Mouse (Mus musculus): ENCODE results near the gene Taf12.
"Not testable (repeated sequence)": the region's sequence is repeated elsewhere in the genome, so short reads cannot be mapped to it uniquely, and the experiment has no call there.

The Taf12 gene

GRCm38 (mm10) chr4:132273166-132273565, 1.0 kb upstream of the Taf12 start:
- no peak for DNase-seq

- no peak for DNase-seq
These were observed 1.8 kb downstream of the Taf12 start for GRCm38 (mm10) chr4:132275949-132276348.

GRCm38 (mm10) chr4:132288840-132289239, 14.7 kb downstream of the Taf12 start:
- DNase-seq, result not testable (repeated sequence)

- DNase-seq, result no peak
These were observed 16.9 kb downstream of the Taf12 start for GRCm38 (mm10) chr4:132291056-132291455.

- DNase-seq, result no peak
These were observed 17.6 kb downstream of the Taf12 start for GRCm38 (mm10) chr4:132291624-132292335.

- no peak for DNase-seq
These were observed 18.8 kb downstream of the Taf12 start for GRCm38 (mm10) chr4:132292988-132293387.

GRCm38 (mm10) chr4:132293682-132294240, 19.6 kb downstream of the Taf12 start:
- DNase-seq, result no peak

GRCm38 (mm10) chr4:132295696-132296390, 21.7 kb downstream of the Taf12 start:
- no peak for DNase-seq

- no peak for DNase-seq
These were observed 25.7 kb downstream of the Taf12 start for GRCm38 (mm10) chr4:132299849-132300248.

- DNase-seq, result no peak
These were observed 27.3 kb downstream of the Taf12 start for GRCm38 (mm10) chr4:132301486-132301885.

- DNase-seq, result no peak
These were observed 28.1 kb downstream of the Taf12 start for GRCm38 (mm10) chr4:132301965-132302938.

- DNase-seq, result peak; percentile 32
These were observed 28.8 kb downstream of the Taf12 start, which contains the start of gene Rab42 for GRCm38 (mm10) chr4:132302939-132303479. Gene Rab42, minus strand, starts transcription at chr4:132303385.

- not testable (repeated sequence) for DNase-seq
These were observed 29.3 kb downstream of the Taf12 start for GRCm38 (mm10) chr4:132303484-132303883.

- DNase-seq, result no peak
These were observed 31.1 kb downstream of the Taf12 start for GRCm38 (mm10) chr4:132305276-132305675.

- no peak for DNase-seq
These were observed 31.8 kb downstream of the Taf12 start for GRCm38 (mm10) chr4:132306004-132306403.

- DNase-seq, result peak; percentile 86
These were observed 34.4 kb downstream of the Taf12 start for GRCm38 (mm10) chr4:132308437-132309139.

- no peak for DNase-seq
These were observed 35.1 kb downstream of the Taf12 start for GRCm38 (mm10) chr4:132309140-132309848.

GRCm38 (mm10) chr4:132309849-132310472, 35.8 kb downstream of the Taf12 start:
- DNase-seq, result peak; percentile 22

GRCm38 (mm10) chr4:132311209-132311608, 37.0 kb downstream of the Taf12 start:
- no peak for DNase-seq

- no peak for DNase-seq
These were observed 37.6 kb downstream of the Taf12 start for GRCm38 (mm10) chr4:132311801-132312200.

GRCm38 (mm10) chr4:132312627-132313026, 38.5 kb downstream of the Taf12 start:
- no peak for DNase-seq
